12 mouse cellular contexts compared by ENCODE assay signal in genomic region chr6:96432397-96432796, GRCm38 (mm10).
DNase-seq lines count a peak whose midpoint lies in the region; ATAC-seq and TF ChIP-seq lines count a peak whose summit lies in the region.
"Had no signal": no experiment of that assay in that cellular context is flagged by ENCODE, and none has a peak within 500 bp of the region (broad histone marks: within the 10 kb centered on the region; RNA-seq: fewer than 3 reads in every experiment).

No protein-coding gene starts in this region.

- H3K36me3 ChIP-seq in heart, embryonic 12.5 days = no peaks in the 10 kb centered on the region
- H3K36me3 ChIP-seq in lung, embryonic 14.5 days (ENCODE audit: insufficient read depth) = no peaks in the 10 kb centered on the region
- no peaks in the 10 kb centered on the region for H3K36me3 ChIP-seq in forebrain, embryonic 11.5 days (ENCODE audit: control insufficient read depth, insufficient read depth, low read length)
- H3K36me3 ChIP-seq: forebrain, embryonic 12.5 days; limb, embryonic 13.5 days had no signal

- TF ChIP-seq CTCF in layer of hippocampus, adult 2 months (conservative IDR thresholded peaks at IDR 0.05) = peak; percentile 71
- peak; percentile 52; the same call in 1 of the 2 replicates for TF ChIP-seq CTCF in lung, embryonic 14.5 days (IDR thresholded peaks at IDR 0.05; ENCODE audit: low read depth)

- no peak overlapping the region for H3K9ac ChIP-seq in heart, embryonic 12.5 days
- no peak overlapping the region for H3K9ac ChIP-seq in lung, embryonic 14.5 days
- no peak overlapping the region for H3K9ac ChIP-seq in forebrain, embryonic 11.5 days (ENCODE audit: low read length)
- H3K9ac ChIP-seq: forebrain, embryonic 12.5 days; limb, embryonic 13.5 days had no signal

- no peaks in the 10 kb centered on the region for H3K27me3 ChIP-seq in heart, embryonic 12.5 days (replicated peaks)
- no peaks in the 10 kb centered on the region for H3K27me3 ChIP-seq in lung, embryonic 14.5 days (ENCODE audit: insufficient read depth, low read length)
- no peaks in the 10 kb centered on the region for H3K27me3 ChIP-seq in forebrain, embryonic 11.5 days (ENCODE audit: control insufficient read depth, insufficient read depth, low read length)
- H3K27me3 ChIP-seq: forebrain, embryonic 12.5 days; limb, embryonic 13.5 days; megakaryocyte, embryonic 14.5 days had no signal

- DNase-seq in heart, adult 11 months = peak; percentile 24
- no peak for DNase-seq in layer of hippocampus, adult 2 months (ENCODE audit: low spot score in 2 of 2)
- DNase-seq in layer of hippocampus, postnatal 14 days (ENCODE audit: low spot score in 2 of 2) = no peak
- DNase-seq in R1 (ENCODE audit: low read depth, low spot score) = peak; percentile 8
- peak; percentile 48 for DNase-seq in lung, embryonic 14.5 days
- DNase-seq in adrenal gland, postnatal 4 days (ENCODE audit: low spot score in 2 of 2) = no peak
- DNase-seq in forebrain, embryonic 11.5 days (ENCODE audit: low spot score) = no peak
- DNase-seq: thymus, postnatal 4 days had no signal

- WGBS in heart, embryonic 12.5 days = 29% methylated on average over 3 of the region's 3 CpGs
- 36% methylated on average over 3 of the region's 3 CpGs for WGBS in lung, embryonic 14.5 days
- 74% methylated on average over 3 of the region's 3 CpGs for WGBS in forebrain, embryonic 11.5 days

- no peak overlapping the region for H3K4me2 ChIP-seq in heart, embryonic 12.5 days
- no peak overlapping the region for H3K4me2 ChIP-seq in lung, embryonic 14.5 days
- H3K4me2 ChIP-seq in forebrain, embryonic 11.5 days (ENCODE audit: low read depth, low read length, severe bottlenecking) = no peak overlapping the region
- H3K4me2 ChIP-seq: forebrain, embryonic 12.5 days; limb, embryonic 13.5 days had no signal

- no peak overlapping the region for H3K27ac ChIP-seq in heart, embryonic 12.5 days (ENCODE audit: poor library complexity, severe bottlenecking)
- H3K27ac ChIP-seq in layer of hippocampus, adult 2 months = no peak overlapping the region
- no peak overlapping the region for H3K27ac ChIP-seq in lung, embryonic 14.5 days (ENCODE audit: low read depth)
- H3K27ac ChIP-seq in forebrain, embryonic 11.5 days (ENCODE audit: low read depth, low read length) = no peak overlapping the region
- H3K27ac ChIP-seq: forebrain, embryonic 12.5 days; limb, embryonic 13.5 days had no signal

- no peak for ATAC-seq in heart, embryonic 12.5 days (ENCODE audit: insufficient number of reproducible peaks, low FRiP score)
- peak; percentile 63; the same call in 1 of the 2 replicates for ATAC-seq in lung, embryonic 14.5 days (ENCODE audit: insufficient read depth)
- ATAC-seq in forebrain, embryonic 11.5 days (replicated peaks; ENCODE audit: low FRiP score) = no peak

- H3K4me1 ChIP-seq in heart, embryonic 12.5 days (replicated peaks) = no peaks in the 10 kb centered on the region
- no peaks in the 10 kb centered on the region for H3K4me1 ChIP-seq in lung, embryonic 14.5 days (ENCODE audit: insufficient read depth)
- H3K4me1 ChIP-seq in forebrain, embryonic 11.5 days (replicated peaks; ENCODE audit: control insufficient read depth, insufficient read depth, low read length) = no peaks in the 10 kb centered on the region
- H3K4me1 ChIP-seq: forebrain, embryonic 12.5 days; megakaryocyte, embryonic 14.5 days had no signal

- H3K4me3 ChIP-seq in heart, embryonic 12.5 days = no peak overlapping the region
- no peak overlapping the region for H3K4me3 ChIP-seq in layer of hippocampus, adult 2 months
- no peak overlapping the region for H3K4me3 ChIP-seq in lung, embryonic 14.5 days (ENCODE audit: low read depth, low read length)
- H3K4me3 ChIP-seq in forebrain, embryonic 11.5 days (ENCODE audit: low read depth, low read length) = no peak overlapping the region
- H3K4me3 ChIP-seq: forebrain, embryonic 12.5 days; limb, embryonic 13.5 days; megakaryocyte, embryonic 14.5 days had no signal

- H3K9me3 ChIP-seq in heart, embryonic 12.5 days (replicated peaks) = no peaks in the 10 kb centered on the region
- no peaks in the 10 kb centered on the region for H3K9me3 ChIP-seq in lung, embryonic 14.5 days (ENCODE audit: low read depth, low read length)
- no peaks in the 10 kb centered on the region for H3K9me3 ChIP-seq in forebrain, embryonic 11.5 days (ENCODE audit: control insufficient read depth, low read length)
- H3K9me3 ChIP-seq: forebrain, embryonic 12.5 days; limb, embryonic 13.5 days had no signal

Comparison
In these comparisons a context has a peak if more than half of its experiments do, and no peak if none do; other contexts are left out.
1. DNase-seq: peak in heart, adult 11 months (single experiment), R1 (single experiment) and lung, embryonic 14.5 days (single experiment); none in layer of hippocampus, adult 2 months (0 of 2), layer of hippocampus, postnatal 14 days (0 of 2), adrenal gland, postnatal 4 days (0 of 2) and forebrain, embryonic 11.5 days (single experiment).